Mouse (Mus musculus) inflammation-experienced regulatory T-cells, adult 6 months (primary cell): ENCODE measurements around the gene Tiam2. TPM values are rescaled to one million over a fixed set of nuclear protein-coding genes. Genes with fewer than 3 reads are reported as not detected.

Experiments used
- ATAC-seq: one replicate; pipeline ENCODE4 v1.8.0; 2017
- polyA plus RNA-seq, 3 experiments: library from polyadenylated mRNA; unstranded; fragments of 100-300 nt; shearing (Covaris generic); gene quantifications; one replicate each; pipeline ENCODE4 v1.2.1; 2017

Tiam2 gene
- polyA plus RNA-seq, 3 experiments from 2014 or later: 1.3 to 2.1 (median 1.6) TPM

DNA sequence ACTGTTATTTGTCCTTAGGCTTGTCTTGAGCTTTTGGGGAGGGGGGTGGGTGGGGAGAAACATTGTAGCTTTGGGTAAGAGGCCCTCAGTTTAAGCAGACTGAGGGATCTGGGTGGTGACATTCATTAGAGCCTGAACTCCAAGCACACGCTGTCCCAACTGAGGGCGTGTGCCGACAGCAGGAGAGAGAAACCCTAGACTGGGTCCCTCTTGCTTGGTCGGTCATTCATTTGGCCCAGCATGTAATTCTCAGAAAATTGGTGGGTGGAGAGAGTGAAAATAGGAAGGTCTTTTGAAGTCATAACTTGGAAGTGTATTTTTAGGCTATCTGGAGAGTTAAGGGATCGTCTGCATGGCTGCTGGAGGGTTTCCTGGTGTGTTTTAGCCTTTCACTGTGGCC lies 71.5 kb downstream of the Tiam2 start:
- no peak for ATAC-seq

DNA sequence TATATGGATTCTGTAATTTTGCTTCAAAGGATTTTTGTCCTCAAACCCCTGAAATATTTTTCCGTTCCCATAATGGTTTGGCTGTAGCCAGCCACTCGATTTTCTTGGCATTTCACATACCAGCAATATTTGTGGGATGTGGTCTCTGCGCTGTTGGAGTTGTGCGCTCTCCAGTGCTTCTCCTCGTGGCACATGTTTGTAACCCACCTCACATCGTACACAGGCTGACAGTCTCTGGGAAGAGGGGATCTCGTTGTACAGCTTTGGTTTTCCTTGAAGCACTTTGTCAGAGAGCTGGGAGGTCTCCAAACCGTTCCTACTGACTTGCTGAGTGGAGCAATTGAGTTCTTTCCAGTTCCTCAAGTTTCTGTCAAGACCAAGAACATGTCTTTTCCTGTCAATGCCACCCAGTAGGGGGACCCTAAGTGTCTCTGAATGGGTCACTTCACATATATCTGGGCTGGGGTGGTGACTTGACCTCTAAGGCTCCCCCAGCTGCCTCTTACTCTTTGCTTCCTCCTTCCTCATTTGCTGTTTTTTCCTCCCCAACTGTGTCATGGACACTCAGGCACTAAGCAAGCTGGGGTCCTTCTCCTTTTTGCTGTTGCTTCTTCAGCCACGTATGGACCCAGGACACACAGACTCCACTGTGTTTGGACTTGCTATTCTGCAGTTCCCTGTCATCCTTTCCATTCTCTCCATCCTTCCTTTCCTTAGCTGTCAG lies 79.1 kb downstream of the Tiam2 start:
- ATAC-seq: no peak

DNA sequence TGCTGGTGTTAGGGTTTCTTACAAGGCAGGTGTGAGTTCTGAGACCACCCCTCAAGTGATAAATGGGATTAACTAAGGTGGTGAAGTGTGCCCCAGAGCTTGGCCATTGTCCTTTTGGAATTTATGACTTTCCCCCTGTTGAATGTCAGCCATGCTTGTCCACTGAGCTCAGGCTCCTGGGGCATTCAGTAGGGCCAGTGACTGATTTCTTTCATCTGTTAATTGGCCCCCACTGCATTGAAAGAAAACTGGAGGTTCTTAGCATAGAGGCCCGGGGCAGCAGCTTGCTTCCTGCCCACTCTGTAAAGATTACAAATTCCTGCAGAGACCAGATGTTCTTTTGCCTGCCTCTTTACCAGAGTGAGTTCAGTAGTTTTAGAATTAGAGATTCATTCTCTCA lies 80.7 kb downstream of the Tiam2 start:
- ATAC-seq: no peak

DNA sequence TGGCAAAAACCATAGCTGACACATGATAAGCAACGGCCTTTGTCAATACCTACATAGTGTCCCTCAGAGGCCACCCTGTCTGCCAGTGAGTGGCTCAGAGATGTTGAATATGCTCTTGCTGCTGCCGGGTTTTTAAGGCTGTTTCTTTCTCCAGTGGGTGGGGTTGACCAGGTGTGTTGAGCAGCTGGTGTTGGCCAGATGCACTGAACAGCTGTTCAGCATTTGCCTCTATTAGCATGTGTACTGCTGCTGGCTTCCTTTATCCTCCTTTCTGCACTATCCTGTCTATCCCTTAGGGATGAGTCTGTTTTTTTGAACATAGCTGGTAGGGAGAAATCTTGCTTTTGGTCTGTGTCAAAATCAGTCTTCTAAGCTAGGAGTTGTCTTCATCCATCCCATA lies 83.9 kb downstream of the Tiam2 start:
- ATAC-seq: no peak

DNA sequence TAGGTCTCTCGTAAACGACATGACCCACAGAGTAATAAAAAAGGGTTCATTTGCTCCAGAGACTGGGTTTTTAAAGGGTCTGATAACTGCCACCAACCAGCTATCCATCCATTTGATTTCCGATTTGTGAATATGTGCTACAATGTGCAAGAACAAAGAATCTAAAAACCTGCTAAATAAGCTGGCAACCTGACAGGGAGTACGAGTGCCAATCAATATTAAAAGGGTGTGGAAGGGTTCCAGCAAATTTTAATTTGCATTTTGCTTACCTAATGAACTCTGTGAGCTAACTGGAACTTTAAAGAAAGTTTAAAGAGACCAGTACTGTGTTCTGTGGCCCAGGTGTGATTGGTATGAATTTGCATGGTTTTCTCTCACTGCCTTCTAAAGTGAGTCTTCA lies 86.4 kb downstream of the Tiam2 start:
- no peak for ATAC-seq

DNA sequence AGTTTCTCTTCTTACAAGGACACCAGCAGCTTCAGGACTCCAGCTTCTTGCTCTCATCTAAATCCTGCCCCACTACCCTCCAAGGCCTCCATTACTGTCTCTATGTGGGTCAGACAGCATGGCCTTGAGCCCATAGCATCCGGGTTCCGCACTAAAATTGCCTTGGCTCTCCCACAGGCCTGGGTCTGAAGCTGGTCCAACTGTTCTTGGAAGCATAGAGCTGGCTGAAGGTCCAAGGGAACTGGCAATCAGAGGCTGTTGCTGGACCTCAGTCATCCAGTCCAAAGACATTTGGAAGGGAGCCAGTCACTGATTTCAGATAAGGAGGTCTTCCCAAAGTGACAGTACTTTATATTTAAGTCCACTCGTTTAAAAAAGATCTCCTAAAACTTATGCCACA lies 89.2 kb downstream of the Tiam2 start:
- ATAC-seq: no peak

DNA sequence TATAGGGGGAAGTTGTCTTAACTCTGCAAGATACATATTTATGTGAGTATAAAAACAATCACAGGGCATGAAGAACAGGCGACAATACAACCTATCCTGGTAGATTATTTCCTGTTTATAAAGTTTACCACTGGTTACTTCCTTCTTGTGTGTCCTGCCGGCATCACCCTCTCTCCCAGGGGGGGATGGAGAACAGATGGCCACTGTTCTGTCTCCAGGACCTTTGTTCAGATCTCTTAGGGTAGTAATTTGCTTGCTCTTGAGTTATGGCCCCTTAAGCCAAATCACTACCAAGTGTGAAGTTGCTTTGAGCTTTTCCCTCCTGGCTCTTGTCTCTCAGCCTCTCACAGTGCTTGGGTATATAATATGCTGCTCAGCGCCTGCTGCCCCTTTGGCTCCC lies 90.0 kb downstream of the Tiam2 start:
- no peak for ATAC-seq

DNA sequence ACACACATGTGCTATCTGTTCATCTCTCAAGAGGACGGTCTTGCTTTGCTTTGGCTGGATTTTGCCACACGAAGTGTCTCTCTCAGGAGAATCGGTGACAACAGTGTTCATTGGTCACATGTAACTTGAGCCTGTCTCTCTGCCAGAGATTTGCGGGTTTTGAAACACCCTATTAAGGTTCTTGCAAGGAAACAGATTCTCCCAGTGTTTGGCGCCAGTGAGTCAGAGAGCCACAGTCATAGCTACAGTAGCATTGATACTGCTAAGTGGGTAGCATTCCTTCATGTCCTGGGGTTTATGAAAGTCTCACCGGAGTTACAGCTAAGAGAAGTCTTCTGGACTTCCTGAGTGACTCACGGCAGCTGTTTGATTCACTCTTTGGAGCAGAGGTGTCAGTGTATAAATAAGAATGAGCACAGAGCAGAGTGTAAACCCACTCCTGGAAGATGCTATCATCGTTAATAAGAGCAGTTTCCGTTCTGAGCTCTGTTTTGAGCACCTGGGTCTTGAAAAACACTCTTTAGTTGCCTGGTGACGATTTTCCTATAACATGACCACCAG lies 93.1 kb downstream of the Tiam2 start:
- ATAC-seq: no peak

DNA sequence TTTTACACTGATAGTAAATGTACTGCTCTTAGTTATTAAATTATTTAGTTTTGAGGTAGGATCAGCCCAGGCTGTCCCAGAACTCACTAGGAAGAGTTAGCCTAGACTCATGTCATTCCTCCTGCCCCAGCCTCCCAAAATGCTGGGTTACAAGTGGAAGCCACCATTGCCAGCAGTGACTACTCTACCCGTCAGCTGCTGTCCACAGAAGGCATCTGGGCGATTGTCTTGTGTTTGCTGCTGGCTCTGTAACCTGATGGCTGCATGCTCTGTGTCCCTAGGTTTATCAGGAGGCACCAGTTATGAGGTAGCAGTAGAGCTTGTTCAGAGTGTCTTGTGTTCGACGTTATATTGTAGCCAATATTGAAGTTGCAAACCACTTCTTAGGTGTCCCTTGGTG lies 93.8 kb downstream of the Tiam2 start:
- ATAC-seq: no peak

DNA sequence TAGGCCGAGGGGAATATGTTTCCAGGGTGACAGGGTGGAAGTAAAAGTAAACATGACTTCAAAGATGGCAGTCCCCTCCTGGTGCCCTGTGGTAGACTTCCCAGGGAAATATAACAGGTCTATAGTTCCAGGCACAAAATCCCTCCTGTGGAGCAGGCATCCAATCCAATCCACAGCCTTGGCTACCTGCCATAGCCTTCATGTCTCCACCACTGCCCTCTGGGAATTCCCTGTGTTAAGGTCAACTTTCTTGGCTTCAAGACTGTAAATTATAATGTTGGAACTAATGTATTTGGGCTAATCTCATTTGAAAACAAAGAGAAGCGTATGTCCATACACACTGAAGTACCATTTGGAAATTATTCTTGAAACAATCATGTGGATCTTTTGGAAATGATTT lies 97.0 kb downstream of the Tiam2 start:
- ATAC-seq: no peak

DNA sequence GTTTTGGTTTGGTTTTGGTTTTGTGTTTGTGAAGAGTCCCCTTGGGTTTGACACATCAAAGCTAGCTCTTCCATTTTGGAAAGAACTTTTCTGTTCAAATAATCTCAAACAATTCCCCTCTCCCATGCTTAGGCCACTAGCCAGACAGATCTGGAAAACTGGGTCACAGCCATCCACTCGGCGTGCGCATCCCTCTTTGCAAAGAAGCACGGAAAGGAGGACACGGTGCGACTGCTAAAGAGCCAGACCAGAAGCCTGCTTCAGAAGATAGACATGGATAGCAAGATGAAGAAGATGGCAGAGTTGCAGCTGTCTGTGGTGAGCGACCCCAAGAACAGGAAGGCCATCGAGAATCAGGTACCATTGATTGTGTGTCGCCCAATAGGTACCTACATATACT lies 102.3 kb downstream of the Tiam2 start:
- no peak for ATAC-seq

DNA sequence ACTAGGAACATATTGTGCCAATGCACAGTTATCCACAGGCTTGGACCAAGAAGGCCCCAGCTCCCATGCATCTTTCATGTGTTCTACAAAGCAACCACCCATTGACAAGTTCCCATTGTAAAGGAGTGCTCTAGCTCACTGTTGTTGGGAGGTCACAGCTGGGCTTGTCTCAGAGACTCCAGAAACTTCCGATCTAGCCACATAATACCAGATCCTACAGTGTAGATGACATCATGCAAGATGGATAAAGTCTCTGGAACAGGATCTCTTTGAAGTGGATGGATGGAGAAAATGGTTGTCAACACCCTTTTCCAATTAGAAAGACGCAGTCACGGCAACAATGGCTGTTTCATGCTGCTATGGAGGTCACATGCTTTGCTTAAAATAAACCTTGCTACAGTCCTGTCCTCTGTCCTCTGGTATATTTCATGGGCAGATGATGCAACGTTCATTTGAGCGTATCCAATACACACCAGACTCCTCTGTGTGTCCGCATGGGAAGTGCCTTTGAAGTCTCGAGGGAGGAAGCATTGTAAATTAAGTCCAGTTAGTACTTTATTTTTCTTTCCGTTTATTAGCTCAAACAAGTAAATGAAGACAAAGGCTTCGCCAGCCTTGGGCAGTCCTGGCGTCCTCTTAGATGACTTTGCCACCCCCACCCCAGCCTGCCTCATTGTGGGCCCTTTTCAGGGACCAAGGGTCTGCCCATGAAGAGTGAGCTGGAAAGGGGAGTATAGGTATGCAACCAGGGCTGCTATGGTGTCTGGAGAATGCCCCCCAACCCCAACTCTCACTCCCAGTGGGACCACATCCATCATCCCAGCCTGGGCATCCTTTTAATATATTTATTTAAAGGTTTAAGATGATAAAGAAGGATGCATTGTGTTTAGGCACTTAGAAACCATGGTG lies 106.5 kb downstream of the Tiam2 start:
- no peak for ATAC-seq

DNA sequence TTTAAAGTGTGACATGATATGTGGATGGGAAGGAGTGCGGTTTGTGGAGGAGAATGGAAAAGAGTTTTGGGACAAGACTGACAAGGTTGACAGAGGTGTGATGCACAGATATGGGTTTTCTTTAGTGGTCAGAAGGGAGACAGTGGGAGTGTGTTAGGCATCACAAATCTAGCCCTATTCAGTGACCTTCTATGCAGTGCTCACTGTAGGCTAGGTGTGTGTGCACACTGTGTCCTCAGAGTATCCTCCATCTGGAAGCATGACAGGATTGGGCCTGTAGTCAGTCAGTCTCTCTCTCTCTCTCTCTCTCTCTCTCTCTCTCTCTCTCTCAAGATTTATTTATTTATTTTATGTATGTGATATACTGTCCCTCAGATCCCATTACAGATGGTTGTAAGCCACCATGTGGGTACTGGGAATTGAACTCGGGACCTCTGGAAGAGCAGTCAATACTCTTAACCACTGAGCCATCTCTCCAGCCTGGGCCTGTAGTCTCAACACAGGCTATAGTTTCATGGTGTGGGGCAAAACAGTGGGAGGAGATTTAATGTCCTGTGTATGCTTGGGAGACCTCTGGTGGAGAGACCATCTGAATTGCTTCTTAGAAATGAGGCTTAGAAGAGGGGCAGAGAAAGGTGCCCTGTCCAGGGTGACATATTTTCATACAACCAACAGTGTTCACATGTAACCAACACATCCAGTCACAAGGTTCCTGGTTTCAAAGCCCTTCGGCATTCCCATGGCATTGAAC lies 107.3 kb downstream of the Tiam2 start:
- ATAC-seq: no peak

DNA sequence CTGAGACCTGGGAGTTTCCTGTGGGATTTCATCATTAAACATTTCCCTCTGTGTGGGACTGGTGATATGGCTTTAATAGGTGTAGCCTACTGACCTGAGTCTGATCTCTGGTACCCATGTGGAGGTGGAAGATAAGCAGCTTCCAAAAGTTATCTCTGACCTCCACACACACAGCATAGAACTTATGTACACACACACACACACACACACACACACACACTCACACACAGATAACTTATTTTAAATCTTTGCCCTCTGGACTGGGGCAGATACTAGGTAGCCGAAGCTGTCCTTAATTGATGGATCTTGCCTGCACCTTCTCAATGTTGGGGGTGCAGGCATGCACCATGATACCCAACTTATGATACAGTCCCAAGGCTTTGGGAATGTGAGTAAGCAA lies 108.9 kb downstream of the Tiam2 start:
- ATAC-seq: no peak

DNA sequence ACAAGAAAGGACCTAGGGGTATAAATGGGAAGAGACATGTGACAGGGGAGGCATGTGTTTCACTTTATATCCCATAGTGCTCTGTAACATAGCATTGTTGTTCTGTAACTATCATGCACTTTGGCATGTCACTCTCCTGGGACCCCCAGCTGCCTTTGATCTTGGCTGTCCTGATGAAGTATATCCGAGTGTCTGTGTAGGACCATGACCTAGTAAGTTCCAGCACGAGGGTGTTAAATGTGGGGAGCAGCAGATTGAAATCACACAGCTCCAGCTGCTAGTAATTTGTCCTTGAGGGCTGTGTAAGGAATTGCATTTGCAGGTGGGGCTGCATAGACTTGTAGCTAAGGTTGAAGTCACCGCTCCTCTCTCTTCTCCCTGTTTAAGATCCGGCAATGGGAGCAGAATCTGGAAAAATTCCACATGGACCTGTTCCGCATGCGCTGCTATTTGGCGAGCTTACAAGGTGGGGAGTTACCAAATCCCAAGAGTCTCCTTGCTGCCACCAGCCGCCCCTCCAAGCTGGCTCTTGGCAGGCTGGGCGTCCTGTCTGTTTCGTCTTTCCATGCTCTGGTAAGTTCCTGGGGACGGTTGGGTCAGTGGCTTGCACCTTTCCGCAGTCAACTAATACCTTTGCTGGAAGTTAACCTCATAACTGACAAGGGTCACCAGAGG lies 110.6 kb downstream of the Tiam2 start:
- ATAC-seq: no peak

DNA sequence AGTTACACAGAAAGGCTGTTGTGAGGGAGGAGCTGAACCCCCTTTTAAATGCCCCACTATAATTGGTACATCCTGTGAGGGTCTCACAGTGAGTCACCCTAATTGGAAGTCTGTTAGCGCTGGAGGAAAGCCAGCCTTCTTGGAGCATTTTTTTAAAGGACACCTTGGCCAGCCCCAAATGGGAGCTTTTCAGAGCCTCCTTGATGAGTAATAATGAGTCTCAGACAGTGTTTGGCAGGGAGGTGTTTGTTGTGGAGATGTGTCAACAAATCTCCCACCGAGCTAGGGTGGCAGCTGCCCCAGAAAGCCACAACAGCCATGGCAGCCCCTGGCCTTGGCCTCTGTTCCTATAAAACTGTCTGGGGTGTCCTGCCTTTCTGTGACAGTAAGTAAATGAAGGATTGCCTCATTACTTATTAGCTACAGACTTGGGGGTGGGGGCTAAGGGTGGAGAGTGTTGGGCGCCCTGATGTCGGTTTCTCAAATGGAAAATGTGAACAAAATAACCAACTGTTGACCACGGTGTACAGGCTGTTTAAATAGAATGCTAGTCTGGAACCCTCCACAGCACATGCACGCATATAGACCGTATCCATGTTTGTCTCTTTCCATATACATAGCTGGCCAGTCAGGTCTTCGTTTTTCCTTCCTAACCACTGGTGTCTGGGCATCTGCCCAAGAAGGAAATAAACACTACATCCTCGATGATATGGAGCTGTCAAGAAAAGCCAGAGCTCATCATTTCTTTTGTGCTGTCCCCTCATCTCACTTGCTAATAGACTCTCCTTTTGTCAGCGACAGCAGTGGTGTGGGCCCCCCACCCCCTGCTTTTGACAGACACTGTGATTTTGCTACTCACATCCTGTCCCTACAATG lies 116.4 kb downstream of the Tiam2 start:
- no peak for ATAC-seq

DNA sequence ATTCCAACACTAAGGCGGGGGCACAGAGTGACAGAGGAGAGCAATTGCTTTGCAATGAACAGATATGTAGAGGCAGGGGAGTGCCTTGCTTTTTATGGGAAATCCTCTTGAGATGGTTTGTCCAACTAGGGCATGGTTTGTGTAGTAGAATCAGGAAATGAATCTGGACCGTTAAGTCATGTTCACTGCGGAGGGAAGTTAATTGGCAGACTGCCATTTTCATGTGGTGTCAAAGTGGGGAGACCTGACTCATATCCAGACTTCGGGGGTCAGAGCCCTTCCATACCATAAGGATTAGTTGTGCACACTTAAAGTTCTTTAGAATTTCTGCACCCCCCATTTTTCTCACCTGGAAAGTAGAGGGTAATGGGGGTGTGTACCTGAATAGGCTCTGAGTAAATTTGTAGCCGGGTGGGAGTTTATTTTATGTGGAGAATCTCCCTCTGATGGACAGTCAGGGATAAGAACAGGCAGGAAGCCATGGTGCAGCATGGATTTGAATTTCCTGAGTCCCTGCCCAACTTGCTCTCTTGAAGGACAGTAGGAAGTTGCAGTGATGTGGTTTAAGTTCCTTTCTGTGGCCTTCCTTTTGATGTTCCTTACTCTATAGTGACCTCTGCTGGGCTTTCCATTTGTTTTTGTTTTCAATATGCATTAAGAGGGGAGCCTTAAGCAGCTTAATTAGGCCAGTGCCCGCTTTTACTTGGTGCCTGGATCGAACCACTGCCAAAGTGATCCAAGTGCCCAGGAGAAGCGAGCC lies 120.0 kb downstream of the Tiam2 start:
- ATAC-seq: no peak

DNA sequence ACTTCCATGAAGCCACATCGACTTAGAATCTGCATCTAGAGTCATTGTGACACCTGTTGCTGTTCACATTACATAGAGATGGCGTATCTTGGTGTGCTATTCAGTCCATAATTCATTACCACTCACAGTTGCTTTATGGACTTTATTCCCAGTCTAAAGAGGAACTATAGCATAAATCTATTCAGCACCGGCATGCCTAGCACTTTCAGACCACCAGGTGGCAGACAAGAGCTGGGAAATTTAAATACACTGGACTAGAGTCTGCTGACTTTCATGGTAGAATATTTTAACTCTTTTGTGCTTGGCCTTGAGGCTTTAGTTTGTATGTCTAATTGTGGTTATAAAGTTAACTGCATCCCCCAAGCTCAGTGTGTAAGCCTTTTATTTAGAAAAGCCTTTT lies 122.4 kb downstream of the Tiam2 start:
- ATAC-seq: no peak

DNA sequence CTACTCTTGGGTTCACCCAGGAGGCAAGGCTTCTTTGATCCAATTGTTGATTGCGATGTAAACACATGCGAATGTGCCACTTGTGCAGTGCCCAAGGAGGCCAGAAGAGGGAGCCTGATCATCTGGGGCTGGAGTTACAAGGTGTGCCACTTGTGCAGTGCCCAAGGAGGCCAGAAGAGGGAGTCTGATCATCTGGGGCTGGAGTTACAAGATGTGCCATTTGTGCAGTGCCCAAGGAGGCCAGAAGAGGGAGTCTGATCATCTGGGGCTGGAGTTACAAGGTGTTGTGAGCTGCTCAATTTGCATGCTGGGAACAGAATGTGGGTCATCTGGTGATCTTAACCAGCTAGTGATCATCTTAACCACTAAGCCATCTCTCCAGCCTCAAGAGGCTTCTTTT lies 124.7 kb downstream of the Tiam2 start:
- peak; percentile 88 for ATAC-seq

DNA sequence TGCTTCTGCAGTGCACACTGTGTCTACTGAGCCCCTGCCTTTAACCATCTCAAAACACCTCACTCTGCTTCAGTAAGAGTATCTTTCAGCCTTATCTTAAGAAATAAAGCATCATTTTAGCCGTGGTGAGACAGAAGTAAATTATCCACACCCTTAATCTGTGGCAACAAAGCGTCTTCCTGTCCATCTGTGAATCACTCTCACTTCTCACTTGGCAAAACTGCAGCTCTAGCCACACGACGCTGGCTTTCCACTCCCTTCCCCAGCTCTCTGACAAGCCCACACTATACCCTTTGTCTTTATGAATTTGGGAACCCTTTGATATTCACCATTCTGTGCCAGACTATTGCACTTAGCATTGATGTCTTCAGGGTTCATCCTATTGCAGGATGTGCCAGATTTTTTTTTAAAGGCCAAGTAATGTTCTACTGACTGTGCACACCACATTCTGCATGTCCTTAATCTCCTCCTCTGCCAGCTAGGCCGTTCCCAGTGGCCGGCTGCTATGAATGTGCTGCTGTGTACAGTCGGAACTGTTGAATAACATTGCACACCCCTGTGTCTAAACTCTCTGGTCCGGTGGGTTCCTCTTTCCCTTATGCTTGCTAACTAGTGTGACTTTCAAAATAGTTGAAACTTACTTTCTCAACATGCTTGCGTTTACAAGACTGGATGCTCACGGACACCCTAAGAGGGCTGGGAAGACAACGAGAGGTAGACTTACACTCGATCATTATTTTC lies 126.4 kb downstream of the Tiam2 start:
- no peak for ATAC-seq
